Comparison of ENCODE assay signal across 8 mouse cellular contexts in the genomic region with DNA sequence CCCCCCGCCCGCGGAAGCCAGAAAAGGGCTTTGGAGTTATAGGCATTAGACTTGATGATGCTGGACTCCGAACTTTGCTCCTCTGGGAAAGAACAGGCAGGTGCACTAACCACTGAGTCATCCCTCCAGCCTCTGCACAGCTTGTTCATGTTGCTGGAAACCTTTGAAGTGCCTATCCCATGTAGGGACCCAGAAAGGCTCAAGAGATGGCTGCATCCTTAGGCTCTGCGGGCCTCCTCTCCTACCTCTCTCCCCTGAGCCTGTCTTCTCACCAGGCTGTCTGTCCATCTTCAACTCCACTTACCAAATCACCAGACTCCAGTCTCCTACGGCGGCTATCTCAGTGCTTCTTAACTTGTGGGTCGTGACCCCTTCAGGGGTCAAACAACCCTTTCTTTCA. TPM values are rescaled to one million over a fixed set of nuclear protein-coding genes. Genes with fewer than 3 reads are reported as not detected.
DNase-seq lines count a peak whose midpoint lies in the region; ATAC-seq and TF ChIP-seq lines count a peak whose summit lies in the region.
"Had no signal": no experiment of that assay in that cellular context is flagged by ENCODE, and none has a peak within 500 bp of the region (broad histone marks: within the 10 kb centered on the region; RNA-seq: fewer than 3 reads in every experiment).

No protein-coding gene starts in this region.

- no peak; the same call in 1 of the 2 replicates for ATAC-seq in kidney, postnatal 0 days (replicated peaks; ENCODE audit: low FRiP score, low read depth)
- ATAC-seq in stomach, postnatal 0 days (ENCODE audit: low FRiP score, low TSS enrichment) = no peak

- H3K4me1 ChIP-seq in kidney, postnatal 0 days (replicated peaks; ENCODE audit: insufficient read depth, low read length) = peaks cover 15% of the 10 kb centered on the region
- peaks cover 10% of the 10 kb centered on the region for H3K4me1 ChIP-seq in ES-Bruce4 (ENCODE audit: control insufficient read depth, insufficient read depth, low read length)
- peaks cover 18% of the 10 kb centered on the region for H3K4me1 ChIP-seq in bone marrow, adult 2 months (ENCODE audit: control insufficient read depth, insufficient read depth, low read length)
- peaks cover 4% of the 10 kb centered on the region for H3K4me1 ChIP-seq in stomach, postnatal 0 days (replicated peaks; ENCODE audit: control insufficient read depth, insufficient read depth)

- peaks cover 3% of the 10 kb centered on the region; the same call in 1 of the 2 replicates for H3K36me3 ChIP-seq in kidney, postnatal 0 days (ENCODE audit: insufficient read depth, low read length)
- H3K36me3 ChIP-seq in ES-Bruce4 (ENCODE audit: control insufficient read depth, insufficient read depth, low read length, poor library complexity, severe bottlenecking) = peaks cover 5% of the 10 kb centered on the region; the same call in 1 of the 2 replicates
- H3K36me3 ChIP-seq in stomach, postnatal 0 days (ENCODE audit: control insufficient read depth, insufficient read depth, low read length) = no peaks in the 10 kb centered on the region
- H3K36me3 ChIP-seq: midbrain, embryonic 12.5 days had no signal

- no peak for DNase-seq in kidney, postnatal 0 days (ENCODE audit: low spot score)
- DNase-seq in kidney, adult 11 months = no peak
- DNase-seq in stomach, postnatal 0 days (ENCODE audit: low spot score) = no peak
- no peak for DNase-seq in frontal cortex, postnatal 14 days (ENCODE audit: low spot score in 2 of 2)
- DNase-seq in layer of hippocampus, postnatal 14 days (ENCODE audit: low spot score in 2 of 2) = no peak

- TF ChIP-seq POLR2A in ES-Bruce4 (IDR thresholded peaks at IDR 0.05; ENCODE audit: insufficient read depth, low read length) = no peak
- TF ChIP-seq POLR2A in bone marrow, adult 2 months (IDR thresholded peaks at IDR 0.05; ENCODE audit: borderline replicate concordance, control insufficient read depth, low read depth, low read length) = no peak

- TF ChIP-seq EP300 in ES-Bruce4 (IDR thresholded peaks at IDR 0.05; ENCODE audit: insufficient read depth, low read depth, low read length) = no peak
- TF ChIP-seq EP300 in stomach, postnatal 0 days (optimal IDR thresholded peaks at IDR 0.05) = no peak

- no peak overlapping the region for H3K4me2 ChIP-seq in kidney, postnatal 0 days (ENCODE audit: low read length)
- no peak overlapping the region for H3K4me2 ChIP-seq in stomach, postnatal 0 days (replicated peaks; ENCODE audit: low read depth)
- H3K4me2 ChIP-seq: midbrain, embryonic 12.5 days had no signal

- no peaks in the 10 kb centered on the region for H3K9me3 ChIP-seq in kidney, postnatal 0 days (replicated peaks; ENCODE audit: low read length)
- no peaks in the 10 kb centered on the region for H3K9me3 ChIP-seq in ES-Bruce4 (replicated peaks; ENCODE audit: control insufficient read depth, insufficient read depth, low read length, poor library complexity, severe bottlenecking)
- H3K9me3 ChIP-seq in stomach, postnatal 0 days (ENCODE audit: control insufficient read depth, low read length) = no peaks in the 10 kb centered on the region
- H3K9me3 ChIP-seq: midbrain, embryonic 12.5 days had no signal

- no peaks in the 10 kb centered on the region for H3K27me3 ChIP-seq in kidney, postnatal 0 days (ENCODE audit: insufficient read depth, low read length)
- H3K27me3 ChIP-seq in ES-Bruce4 (ENCODE audit: control insufficient read depth, insufficient read depth, low read length, poor library complexity, severe bottlenecking) = no peaks in the 10 kb centered on the region
- H3K27me3 ChIP-seq in stomach, postnatal 0 days (ENCODE audit: control insufficient read depth, insufficient read depth, low read length) = no peaks in the 10 kb centered on the region

- no peak overlapping the region for H3K4me3 ChIP-seq in kidney, postnatal 0 days (replicated peaks; ENCODE audit: low read depth, low read length)
- H3K4me3 ChIP-seq in ES-Bruce4 (ENCODE audit: low read depth, low read length) = no peak overlapping the region
- no peak overlapping the region for H3K4me3 ChIP-seq in bone marrow, adult 2 months (replicated peaks; ENCODE audit: control insufficient read depth, low read depth, low read length)
- no peak overlapping the region for H3K4me3 ChIP-seq in stomach, postnatal 0 days (ENCODE audit: low read depth, low read length)
- H3K4me3 ChIP-seq: midbrain, embryonic 12.5 days had no signal

- no peak for TF ChIP-seq CTCF in kidney, postnatal 0 days (IDR thresholded peaks at IDR 0.05; ENCODE audit: low read depth)
- no peak for TF ChIP-seq CTCF in ES-Bruce4 (IDR thresholded peaks at IDR 0.05; ENCODE audit: low read depth, low read length)
- TF ChIP-seq CTCF in bone marrow, adult 2 months (IDR thresholded peaks at IDR 0.05; ENCODE audit: control insufficient read depth, insufficient read depth, low read length) = 0 out of 2 replicates have a peak, but pooled peaks have one; percentile 2
- no peak for TF ChIP-seq CTCF in stomach, postnatal 0 days (IDR thresholded peaks at IDR 0.05; ENCODE audit: low read depth)

- 79% methylated on average over 5 of the region's 8 CpGs for WGBS in kidney, postnatal 0 days
- 42% methylated on average over 8 of the region's 8 CpGs for WGBS in bone marrow, adult 2 months
- WGBS in stomach, postnatal 0 days = 54% methylated on average over 5 of the region's 8 CpGs

- H3K9ac ChIP-seq in kidney, postnatal 0 days (ENCODE audit: low read depth, low read length) = no peak overlapping the region
- no peak overlapping the region for H3K9ac ChIP-seq in ES-Bruce4 (ENCODE audit: low read depth, poor library complexity, severe bottlenecking)
- H3K9ac ChIP-seq in stomach, postnatal 0 days (ENCODE audit: low read length) = no peak overlapping the region
- H3K9ac ChIP-seq: midbrain, embryonic 12.5 days had no signal

- H3K27ac ChIP-seq in kidney, postnatal 0 days = 0 out of 2 replicates have a peak overlapping the region, but pooled peaks have one; percentile 33
- H3K27ac ChIP-seq in ES-Bruce4 (ENCODE audit: insufficient read depth, low read length) = peak overlapping the region; percentile 24
- H3K27ac ChIP-seq in bone marrow, adult 2 months (ENCODE audit: control insufficient read depth, insufficient read depth, low read depth, low read length, poor library complexity) = peak overlapping the region; percentile 73
- peak overlapping the region; percentile 50; the same call in 1 of the 2 replicates for H3K27ac ChIP-seq in stomach, postnatal 0 days (replicated peaks)
- H3K27ac ChIP-seq: midbrain, embryonic 12.5 days had no signal

RNA-seq across cellular contexts. Expression of gene Pdk1, which starts 59.7 kb away (rescaled TPM):
- polyA plus RNA-seq in kidney, postnatal 0 days (2015; fragmentation: Nextera tagmentation; extraction: Ambion mirVana) = 38.8 and 39.6 TPM in 2 replicates
- polyA plus RNA-seq in ES-Bruce4 (2011; ENCODE audit: insufficient read depth, insufficient read length, low read depth, missing spikeins) = 144 and 162 TPM in 2 replicates
- polyA plus RNA-seq in bone marrow, adult 2 months (2011; ENCODE audit: insufficient read depth, insufficient read length, low replicate concordance, missing spikeins) = 9.5 and 24.1 TPM in 2 replicates
- polyA plus RNA-seq in stomach, postnatal 0 days (2015; fragmentation: Nextera tagmentation; extraction: Ambion mirVana) = 35.4 and 37.4 TPM in 2 replicates
- total RNA-seq in layer of hippocampus, postnatal 14 days (2021) = 10 to 100 TPM; 30.1 to 33.5 TPM
